In genomic region chr10:10093713-10094112, GRCm38 (mm10) we compare ENCODE assay signal across 14 mouse cellular contexts.
DNase-seq lines count a peak whose midpoint lies in the region; ATAC-seq and TF ChIP-seq lines count a peak whose summit lies in the region.
"Had no signal": no experiment of that assay in that cellular context is flagged by ENCODE, and none has a peak within 500 bp of the region (broad histone marks: within the 10 kb centered on the region; RNA-seq: fewer than 3 reads in every experiment).

No protein-coding gene starts in this region.

- no peak for TF ChIP-seq CTCF in left cerebral cortex, adult 2 months (IDR thresholded peaks at IDR 0.05)

- H3K4me3 ChIP-seq in left cerebral cortex, adult 2 months: no peak overlapping the region
- H3K4me3 ChIP-seq: embryonic facial prominence, embryonic 12.5 days; forebrain, embryonic 12.5 days; liver, embryonic 15.5 days had no signal

- H3K27ac ChIP-seq in left cerebral cortex, adult 2 months: peak overlapping the region; percentile 69
- H3K27ac ChIP-seq: embryonic facial prominence, embryonic 12.5 days; forebrain, embryonic 12.5 days; hindbrain, embryonic 14.5 days; liver, embryonic 15.5 days had no signal

- intact Hi-C loops in left cerebral cortex, adult 2 months (cut with DNase I): no loop called here

- DNase-seq in 3T3-L1 (ENCODE audit: low read depth, low spot score): peak; percentile 18
- peak; percentile 64 for DNase-seq in cerebellum, adult 8-10 months
- DNase-seq in left cerebral cortex, adult 2 months (ENCODE audit: extremely low spot score in 1 of 2, low spot score in 2 of 2): peak; percentile 22 to 29
- DNase-seq in lung, postnatal 4 days: no peak
- DNase-seq in gastrocnemius, adult 18-20 months (ENCODE audit: low spot score): no peak
- DNase-seq in heart, adult 11 months: no peak
- DNase-seq: kidney, adult 2 months had no signal

- ATAC-seq in granulocyte monocyte progenitor cell, adult 5-6 weeks (replicated peaks; ENCODE audit: poor library complexity, severe bottlenecking): peak; percentile 40; the same call in 1 of the 2 replicates
- ATAC-seq in erythroblast, adult 5-6 weeks (replicated peaks; ENCODE audit: low FRiP score, poor library complexity, severe bottlenecking): no peak
- ATAC-seq: CD4-positive, CD25-positive, alpha-beta regulatory T cell, adult 4 months had no signal

Comparison
In these comparisons a context has a peak if more than half of its experiments do, and no peak if none do; other contexts are left out.
1. DNase-seq: peak in 3T3-L1 (single experiment), cerebellum, adult 8-10 months (single experiment) and left cerebral cortex, adult 2 months (2 of 2); none in lung, postnatal 4 days (0 of 2), gastrocnemius, adult 18-20 months (single experiment) and heart, adult 11 months (single experiment).